Mouse (Mus musculus): Measurements from ENCODE around the gene Gtf2a2.

DNA sequence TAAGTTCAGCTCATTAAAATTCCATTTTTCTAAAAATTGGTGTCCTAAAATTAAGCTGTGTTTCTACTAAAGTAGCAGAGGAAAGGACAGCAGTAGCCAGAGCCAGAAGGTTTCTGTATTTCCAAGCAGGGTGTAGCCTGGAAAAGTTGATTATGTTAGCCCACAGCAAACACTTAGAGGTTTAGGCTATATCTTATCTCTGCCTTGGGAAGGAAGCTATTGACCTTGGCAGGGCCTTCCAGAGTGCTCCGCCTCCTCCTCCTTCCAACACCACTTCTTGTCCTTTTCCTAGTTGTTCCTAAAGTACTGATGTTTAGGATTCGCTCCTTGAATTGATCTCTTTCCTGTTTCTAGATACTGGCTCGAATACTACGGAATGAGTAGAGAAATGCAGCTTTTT is 9.7 kb downstream of the Gtf2a2 start:
- no peak for TF ChIP-seq CTCF (IDR thresholded peaks at IDR 0.05; ENCODE audit: low read depth)
- TF ChIP-seq EP300 (IDR thresholded peaks at IDR 0.05; ENCODE audit: low read depth): no peak

Measured in heart, postnatal 0 days (tissue).